Mouse (Mus musculus): Measurements from ENCODE around the gene Gjb3.

GRCm38 (mm10) chr4:127358018-127358417 is 27.4 kb upstream of the Gjb3 start, which contains the start of gene Gjb5:
- TF ChIP-seq CTCF (IDR thresholded peaks at IDR 0.05; ENCODE audit: low read depth) (no peak), EP300 (IDR thresholded peaks at IDR 0.05; ENCODE audit: low read depth) (no peak)

All from liver, postnatal 0 days (tissue).